Mouse (Mus musculus) ES-E14 (cell line): Measurements from ENCODE around the gene Ccdc88a. TPM values are rescaled to one million over a fixed set of nuclear protein-coding genes. Genes with fewer than 3 reads are reported as not detected.
A peak's percentile ranks its signal among the peaks of the same experiment; 100 is the strongest.

ENCODE experiments used
- DNase-seq: peaks from one replicate; pipeline ENCODE4 v3.0.0-alpha.2; 2013; ENCODE audit warnings: low read depth, low spot score
- H3K27ac ChIP-seq: 2 replicates; pipeline ENCODE4 v1.5.1; 2012; ENCODE audit warnings: low read depth, mild to moderate bottlenecking, low read length, moderate library complexity, mixed read lengths; ENCODE audit not compliant: poor library complexity, insufficient read depth, severe bottlenecking
- H3K36me3 ChIP-seq: 2 replicates; pipeline ENCODE4 v1.6.1; 2012; ENCODE audit warnings: mild to moderate bottlenecking, low read length, moderate library complexity, mixed read lengths; ENCODE audit not compliant: control insufficient read depth, poor library complexity, insufficient read depth, severe bottlenecking
- H3K4me1 ChIP-seq, 2 experiments: fragments of 150-350 bp in 1 of 2; sonication (generic) in 1 of 2; 2 replicates each; pipeline ENCODE4 v1.6.1; 2012; ENCODE audit warnings: low read length in 2 of 2, mild to moderate bottlenecking in 1 of 2, mixed read lengths in 1 of 2; ENCODE audit not compliant: control insufficient read depth in 2 of 2, insufficient read depth in 2 of 2, poor library complexity in 1 of 2
- H3K4me3 ChIP-seq, 2 experiments: fragments of 150-350 bp in 1 of 2; sonication (generic) in 1 of 2; 2 replicates each; pipeline ENCODE4 v1.5.1; 2012; ENCODE audit warnings: low read length in 2 of 2, low read depth in 1 of 2, mild to moderate bottlenecking in 1 of 2, mixed read lengths in 1 of 2; ENCODE audit not compliant: insufficient read depth in 1 of 2, poor library complexity in 1 of 2, severe bottlenecking in 1 of 2
- H3K9ac ChIP-seq: 2 replicates; pipeline ENCODE4 v1.6.1; 2012; ENCODE audit warnings: low read depth, mild to moderate bottlenecking, low read length, mixed read lengths; ENCODE audit not compliant: poor library complexity, insufficient read depth, severe bottlenecking
- H3K9me3 ChIP-seq: fragments of 150-350 bp; sonication (generic); 2 replicates; pipeline ENCODE4 v1.6.1; 2012; ENCODE audit warnings: low read depth, mild to moderate bottlenecking, low read length; ENCODE audit not compliant: control insufficient read depth, insufficient read depth
- CHD2 ChIP-seq: IDR thresholded peaks from 2 replicates; pipeline ENCODE4 v1.6.1; 2014; ENCODE audit warnings: mild to moderate bottlenecking, low read depth, low read length, inconsistent platforms
- HCFC1 ChIP-seq: IDR thresholded peaks from 2 replicates; pipeline ENCODE4 v1.6.1; 2012; ENCODE audit warnings: low read length, inconsistent platforms, borderline replicate concordance; ENCODE audit not compliant: insufficient read depth
- MAFK ChIP-seq: IDR thresholded peaks from 2 replicates; pipeline ENCODE4 v1.6.1; 2014; ENCODE audit warnings: mild to moderate bottlenecking, low read depth, low read length, inconsistent platforms; ENCODE audit not compliant: insufficient read depth
- ZC3H11A ChIP-seq: IDR thresholded peaks from 2 replicates; pipeline ENCODE4 v1.6.1; 2012; ENCODE audit warnings: low read depth, mild to moderate bottlenecking, inconsistent platforms, low read length, borderline replicate concordance
- ZNF384 ChIP-seq: IDR thresholded peaks from 2 replicates; pipeline ENCODE4 v1.6.1; 2012; ENCODE audit warnings: low read depth, low read length, inconsistent platforms
- in situ Hi-C, 2 experiments: fragments of 600-800 bp; cut with MboI; formaldehyde crosslinking; loops; one replicate each; pipeline ENCODE4 v1.15.1; 2025; ENCODE audit warnings: low sequenced_read_pairs in 2 of 2, inconsistent platforms in 1 of 2; ENCODE audit not compliant: unreplicated experiment in 2 of 2
- total RNA-seq: library from RNA; depleted of rRNA; stranded (reverse); fragments of 300-350 nt; gene quantifications from 2 replicates; pipeline ENCODE4 v1.2.3, GENCODE M21; 2012

Gene Ccdc88a
- total RNA-seq, 1 experiment: 15.3 TPM

- Histone ChIP-seq H3K27ac (peak overlapping the region; percentile 28; the same call in 1 of the 2 replicates), H3K9me3 (no peaks in the 10 kb centered on the region), H3K9ac (peak overlapping the region; percentile 99), H3K36me3 (peaks cover 15% of the 10 kb centered on the region), H3K4me1 (no peaks in the 10 kb centered on the region), H3K4me3 (peak overlapping the region; percentile 90 to 97)
- DNase-seq: no peak
- TF ChIP-seq HCFC1 (no peak), CHD2 (no peak), ZNF384 (no peak), MAFK (no peak), ZC3H11A (no peak)
- in situ Hi-C loops: no loop called here
These were observed 173.3 kb downstream of the Ccdc88a start for GRCm38 (mm10) chr11:29546762-29547161.

DNA sequence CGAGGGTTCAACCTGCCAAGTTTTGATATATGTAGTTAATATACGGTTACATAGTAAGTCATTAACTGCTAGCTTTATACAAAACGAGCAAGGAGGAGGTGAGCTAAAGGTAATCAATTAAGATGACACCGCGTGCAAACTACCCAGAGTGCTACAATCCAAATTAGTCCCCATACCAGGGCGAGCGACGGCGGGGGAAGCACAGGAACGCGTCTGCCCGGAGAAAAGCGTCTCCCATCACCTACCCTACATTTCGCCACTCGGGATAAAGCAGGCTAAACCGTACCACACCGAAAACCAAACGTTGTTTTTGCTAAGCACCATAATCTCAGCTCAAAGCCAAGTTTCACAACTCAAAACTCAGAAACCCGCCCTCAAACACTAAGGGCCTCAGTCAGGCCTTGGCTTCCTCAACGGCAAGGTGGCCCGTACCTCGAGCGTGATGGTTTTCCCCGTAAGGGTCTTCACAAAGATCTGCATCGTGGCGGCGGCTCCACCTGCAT lies 173.8 kb downstream of the Ccdc88a start:
- Histone ChIP-seq H3K4me1 (no peaks in the 10 kb centered on the region), H3K27ac (peak overlapping the region; percentile 85), H3K4me3 (peak overlapping the region; percentile 90 to 97), H3K9me3 (no peaks in the 10 kb centered on the region), H3K36me3 (peaks cover 15% of the 10 kb centered on the region), H3K9ac (peak overlapping the region; percentile 99)
- no peak for DNase-seq
- in situ Hi-C loops: no loop called here
- TF ChIP-seq MAFK: no peak
- TF ChIP-seq ZC3H11A: no peak
- TF ChIP-seq HCFC1: no peak
- TF ChIP-seq CHD2: no peak
- no peak for TF ChIP-seq ZNF384

DNA sequence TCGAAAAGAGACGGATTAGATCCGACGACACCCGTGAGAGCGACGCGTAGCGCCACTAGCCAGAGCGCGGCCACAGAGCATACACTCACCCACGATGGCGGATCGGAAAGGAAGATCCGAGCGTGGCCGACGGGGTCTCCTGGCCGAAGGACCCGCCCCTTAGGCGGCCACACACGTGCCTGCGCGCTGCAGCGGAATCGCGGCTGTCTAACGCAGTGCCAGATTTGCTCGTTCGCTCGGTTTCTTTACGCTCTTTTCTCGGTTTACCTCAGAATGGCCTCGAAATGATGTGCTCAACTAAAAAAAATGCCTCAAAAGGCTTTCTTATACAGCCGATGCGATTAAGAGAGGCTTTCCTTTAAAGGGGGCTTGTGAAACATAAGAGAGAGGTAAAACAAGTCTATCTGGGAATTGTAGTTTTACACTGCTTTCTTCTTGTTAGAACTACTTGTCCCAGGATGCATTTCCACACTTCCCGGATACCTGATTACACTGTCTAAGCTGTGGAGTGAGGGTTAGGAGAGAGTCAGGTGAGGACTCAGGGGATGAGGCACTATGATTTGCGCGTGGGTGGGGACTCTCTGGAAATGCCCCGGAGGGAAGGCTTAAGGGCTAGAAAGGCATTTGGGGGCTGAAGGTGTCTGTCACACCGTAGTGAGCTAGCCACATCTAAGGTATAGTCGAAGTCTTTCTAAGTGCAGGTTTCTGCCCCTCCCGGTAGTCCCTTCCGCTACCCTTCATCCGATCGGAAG lies 174.5 kb downstream of the Ccdc88a start, which contains the start of the genes Clhc1 and Rps27a:
TSS of gene Clhc1 (plus strand) at position 199 of the 752 bp plus-strand sequence.
TSS of gene Rps27a (minus strand) at position 358 of the 752 bp plus-strand sequence.
- Histone ChIP-seq H3K9me3 (no peaks in the 10 kb centered on the region), H3K27ac (peak within 1 kb of the TSS; percentile 85), H3K4me1 (no peaks in the 10 kb centered on the region), H3K4me3 (peak within 1 kb of the TSS; percentile 90 to 97), H3K36me3 (peaks cover 15% of the 10 kb centered on the region), H3K9ac (peak within 1 kb of the TSS; percentile 99)
- peak; percentile 85 for DNase-seq
- in situ Hi-C loops: no loop called here
- no peak for TF ChIP-seq CHD2
- no peak for TF ChIP-seq ZNF384
- peak; percentile 93 for TF ChIP-seq HCFC1

DNA sequence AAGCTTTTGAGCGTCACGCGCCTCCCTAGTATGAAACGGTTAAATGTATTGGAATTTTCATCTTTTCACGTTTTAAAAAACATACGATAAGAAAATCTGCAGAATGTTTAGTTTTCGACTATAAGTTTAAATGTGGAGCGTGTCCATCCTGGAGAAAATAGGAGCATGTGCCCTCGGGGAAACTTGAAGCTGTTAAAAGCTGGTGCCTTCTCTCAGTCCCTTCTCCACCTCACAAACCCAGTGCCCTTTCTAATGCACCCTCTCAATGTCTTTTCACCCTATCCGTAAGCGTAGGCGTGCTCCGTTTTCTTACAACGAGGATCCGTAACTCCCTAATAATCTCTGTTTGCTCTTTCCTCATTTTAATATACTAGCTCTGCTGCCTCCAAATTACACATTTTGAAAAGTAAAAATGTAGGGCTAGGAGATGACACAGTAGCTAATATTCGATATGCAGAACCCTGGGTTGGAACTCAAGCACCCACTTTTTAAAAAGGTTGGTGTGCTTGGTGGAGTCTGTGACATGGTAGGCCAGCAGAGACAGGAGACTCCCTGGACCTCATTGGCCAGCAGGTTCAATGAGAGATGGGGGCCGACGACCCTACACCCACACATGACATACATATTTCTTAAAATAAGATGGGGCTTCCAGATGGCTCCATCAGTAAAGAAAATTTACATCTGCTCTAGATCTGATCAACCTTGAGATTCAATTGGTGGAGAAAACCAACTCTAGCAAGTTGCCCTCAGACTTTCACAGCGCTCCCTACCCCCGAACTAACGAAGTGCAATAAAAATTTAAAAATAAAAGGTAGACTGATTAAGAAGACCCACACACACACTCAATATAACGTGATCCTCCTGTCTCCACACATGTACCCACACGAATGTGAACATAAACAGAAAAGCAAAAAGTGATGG lies 175.3 kb downstream of the Ccdc88a start:
- peaks cover 14% of the 10 kb centered on the region for H3K36me3 ChIP-seq
- H3K4me1 ChIP-seq: no peaks in the 10 kb centered on the region
- in situ Hi-C loops: no loop called here
- DNase-seq: no peak
- H3K9ac ChIP-seq: peak overlapping the region; percentile 94
- H3K27ac ChIP-seq: peak overlapping the region; percentile 79
- no peak for TF ChIP-seq CHD2
- TF ChIP-seq MAFK: no peak
- TF ChIP-seq ZC3H11A: no peak
- no peak for TF ChIP-seq HCFC1
- TF ChIP-seq ZNF384: no peak
- H3K9me3 ChIP-seq: no peaks in the 10 kb centered on the region
- peak overlapping the region; percentile 90 to 97 for H3K4me3 ChIP-seq
